Mouse (Mus musculus) kidney, adult 2 months (tissue): Measurements from ENCODE around the gene Serpina3g.

Experiments used
- CTCF ChIP-seq: fragments of 200-500 bp; conservative IDR thresholded peaks from 2 replicates; pipeline ENCODE4 v1.5.1; 2011; ENCODE audit warnings: low read depth, mild to moderate bottlenecking, control low read depth, low read length, moderate library complexity, mixed read lengths; ENCODE audit not compliant: insufficient read depth, insufficient read length
- POLR2A ChIP-seq: fragments of 200-500 bp; IDR thresholded peaks from one replicate; pipeline ENCODE4 v1.6.1; 2011; ENCODE audit warnings: low read depth, low read length, control low read depth

DNA sequence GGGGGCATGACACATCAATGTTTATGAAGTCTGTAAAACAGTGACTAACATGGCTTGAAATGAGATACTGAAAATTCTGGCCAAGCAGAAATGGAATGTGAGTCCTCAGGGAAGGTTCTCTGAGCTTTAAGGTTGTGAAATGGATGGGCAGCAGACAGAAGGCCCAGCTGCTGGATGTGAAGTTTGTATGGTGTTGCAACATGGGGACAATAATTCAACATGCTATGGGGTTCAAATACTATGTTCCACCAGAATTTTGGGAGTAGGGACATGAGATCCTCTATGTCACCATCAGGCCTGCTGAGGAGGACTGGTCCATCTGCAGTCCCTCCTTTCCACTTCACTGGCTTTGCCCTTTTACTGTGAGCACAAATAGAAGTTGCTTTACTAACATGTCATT, 7.3 kb downstream of the Serpina3g start:
- TF ChIP-seq CTCF (no peak), POLR2A (no peak)
